Mouse (Mus musculus) cerebellum, adult (tissue): ENCODE results near the gene Homer2.

Source experiments
- ATAC-seq: cut with Nextera tagmentation; 2 replicates; pipeline ENCODE4 v1.9.2; 2017; ENCODE audit warnings: mild to moderate bottlenecking, moderate library complexity, mixed read lengths; ENCODE audit not compliant: insufficient number of reproducible peaks, low FRiP score, low TSS enrichment

Gene Homer2

GRCm38 (mm10) chr7:81656635-81657034 is 50.7 kb downstream of the Homer2 start:
- no peak for ATAC-seq

- peak; percentile 95 for ATAC-seq
Measured at GRCm38 (mm10) chr7:81654946-81655718, 52.2 kb downstream of the Homer2 start.

DNA sequence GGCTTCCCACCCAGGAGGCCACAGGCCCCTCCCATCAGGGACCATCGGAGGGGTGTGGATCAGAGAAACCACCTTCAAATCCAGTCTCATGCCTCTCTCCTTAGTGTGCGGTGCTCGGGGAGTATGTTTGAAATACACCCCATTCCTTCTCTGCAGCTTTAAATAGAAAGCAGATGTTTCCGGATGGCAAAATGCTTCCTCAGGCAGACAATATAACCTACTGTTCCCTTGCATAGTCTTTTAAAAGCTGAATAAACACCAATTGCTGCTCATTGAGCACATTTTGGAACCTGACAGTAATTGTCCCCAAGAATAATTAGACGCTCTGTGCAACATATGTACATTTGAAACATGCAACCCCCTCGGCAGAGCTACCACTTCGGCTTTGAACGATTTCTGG is 53.3 kb downstream of the Homer2 start:
- no peak for ATAC-seq

DNA sequence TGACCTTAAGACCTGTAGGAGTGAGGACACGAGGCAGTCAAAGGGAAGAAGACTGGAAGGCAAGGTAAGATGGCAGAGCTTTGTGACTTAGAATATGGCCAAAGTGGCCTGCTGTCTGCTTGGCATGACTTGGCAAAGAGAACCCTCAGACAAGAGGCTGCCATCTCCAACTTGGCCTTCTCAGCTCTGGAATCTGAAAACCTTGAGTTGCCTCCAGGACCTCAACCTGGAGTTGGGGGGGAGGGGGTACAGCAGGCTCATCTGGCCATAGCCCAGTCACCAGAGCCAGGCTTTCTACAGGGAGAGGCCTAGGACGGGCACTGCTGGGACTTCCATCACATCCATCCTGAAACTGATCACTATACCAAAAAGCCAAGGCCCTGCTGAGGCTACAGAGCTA is 55.0 kb downstream of the Homer2 start:
- ATAC-seq, result no peak

GRCm38 (mm10) chr7:81651284-81651683 is 56.0 kb downstream of the Homer2 start:
- no peak for ATAC-seq

GRCm38 (mm10) chr7:81649270-81649669 is 58.1 kb downstream of the Homer2 start:
- ATAC-seq, result no peak

DNA sequence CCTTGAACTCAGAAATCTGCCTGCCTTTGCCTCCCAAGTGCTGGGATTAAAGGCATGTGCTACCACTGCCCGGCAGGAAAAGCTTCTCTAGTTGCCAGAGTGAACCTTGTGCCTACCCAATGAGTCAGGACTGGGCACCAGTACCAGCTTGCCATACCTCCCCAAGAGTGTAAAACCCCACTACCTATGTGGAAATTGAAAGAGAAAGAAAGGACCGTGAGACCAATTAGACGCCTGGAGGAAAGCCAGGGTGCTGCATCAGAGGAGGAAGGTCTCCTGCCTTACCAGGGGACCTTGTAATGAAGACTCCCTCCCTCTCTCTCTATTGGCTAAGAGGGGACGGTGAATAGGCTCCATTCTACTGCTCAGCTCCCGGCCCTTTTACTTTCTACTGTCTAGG is 59.4 kb downstream of the Homer2 start:
- no peak for ATAC-seq

- peak; percentile 85 for ATAC-seq
Measured at GRCm38 (mm10) chr7:81644551-81645235, 62.6 kb downstream of the Homer2 start.

- ATAC-seq, result no peak
Measured at GRCm38 (mm10) chr7:81641101-81641500, 66.2 kb downstream of the Homer2 start.

DNA sequence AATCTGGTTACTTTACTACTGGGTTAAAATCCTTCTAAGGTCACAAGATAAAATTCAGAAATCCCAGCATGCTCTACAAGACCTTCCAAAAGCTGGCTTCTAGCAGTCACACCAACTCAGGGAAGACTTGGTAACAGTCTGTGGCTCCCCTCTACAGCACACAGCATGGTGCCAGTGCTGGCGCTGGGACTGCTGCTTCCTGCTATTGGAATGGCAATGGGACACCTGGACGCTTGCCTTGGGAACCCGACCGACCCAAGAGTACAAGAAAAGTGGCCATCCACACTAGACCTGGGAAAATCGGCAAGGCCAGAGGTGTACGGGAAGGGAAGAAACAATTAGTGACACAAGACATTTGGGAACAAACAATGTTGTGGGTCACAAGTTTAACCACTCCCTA is 74.7 kb downstream of the Homer2 start:
- ATAC-seq, result no peak

DNA sequence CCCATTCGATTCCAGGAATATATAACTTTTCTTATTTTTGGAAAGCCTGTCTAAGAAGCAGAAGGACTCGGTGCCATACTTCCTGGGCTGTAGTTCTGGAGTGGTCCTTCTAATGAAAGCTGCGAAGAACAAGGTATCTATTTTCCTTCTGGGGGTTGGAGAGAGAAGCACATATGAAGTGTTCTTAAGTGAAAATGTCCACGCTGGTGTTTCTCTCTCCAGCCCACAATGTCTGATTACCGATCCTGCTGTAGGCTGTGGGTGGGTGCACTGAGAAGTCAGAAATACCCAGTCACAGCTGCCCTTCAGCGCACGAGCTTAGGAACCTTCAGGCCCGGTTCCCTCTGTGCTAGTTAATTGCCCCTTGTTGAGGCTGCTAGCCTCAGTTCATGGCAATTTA is 76.1 kb downstream of the Homer2 start:
- ATAC-seq, result no peak

- no peak for ATAC-seq
Measured at GRCm38 (mm10) chr7:81626460-81626859, 80.9 kb downstream of the Homer2 start.

- no peak for ATAC-seq
Measured at GRCm38 (mm10) chr7:81623767-81624166, 83.6 kb downstream of the Homer2 start.

DNA sequence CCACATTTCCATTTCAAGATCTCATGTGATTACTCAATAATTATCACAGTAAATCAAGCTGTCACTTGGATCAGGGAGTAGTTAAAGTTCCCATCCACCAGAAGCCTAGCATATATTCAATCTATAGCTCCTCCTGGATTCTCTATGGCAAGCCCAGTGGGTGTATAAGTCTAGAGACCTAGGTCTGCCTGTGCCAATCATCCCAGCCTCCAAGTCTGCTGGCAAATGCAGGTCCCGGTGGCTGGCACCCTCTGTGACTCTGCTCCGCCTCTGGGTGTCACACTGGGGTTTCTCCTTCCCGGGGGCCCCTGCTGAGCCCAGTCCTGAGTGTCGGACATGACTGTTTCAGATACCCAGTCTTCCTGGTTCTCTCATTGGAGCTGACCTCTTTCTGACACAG is 84.5 kb downstream of the Homer2 start:
- ATAC-seq, result no peak

DNA sequence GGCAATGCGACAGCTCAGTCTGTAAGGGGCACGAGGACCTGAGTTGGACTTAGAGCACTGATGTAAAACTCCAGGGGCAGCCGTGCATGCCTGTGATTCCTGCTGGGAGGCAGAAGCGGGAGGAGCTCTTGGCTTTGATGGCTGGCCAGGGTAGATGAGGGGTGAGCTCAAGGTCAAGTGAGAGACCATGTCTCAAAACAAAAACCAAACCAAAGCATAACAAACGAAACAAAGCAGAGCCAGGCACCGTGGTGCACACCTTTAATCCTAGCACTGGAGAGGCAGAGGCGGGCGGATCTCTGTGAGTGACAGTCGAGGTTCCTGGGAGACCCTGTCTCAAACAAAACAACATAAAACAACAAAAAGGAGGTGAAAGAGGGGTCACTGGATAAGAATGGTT is 92.3 kb downstream of the Homer2 start:
- ATAC-seq, result no peak

GRCm38 (mm10) chr7:81612856-81613635 is 94.3 kb downstream of the Homer2 start:
- ATAC-seq, result no peak

- ATAC-seq, result no peak
Measured at GRCm38 (mm10) chr7:81610125-81610524, 97.2 kb downstream of the Homer2 start.

DNA sequence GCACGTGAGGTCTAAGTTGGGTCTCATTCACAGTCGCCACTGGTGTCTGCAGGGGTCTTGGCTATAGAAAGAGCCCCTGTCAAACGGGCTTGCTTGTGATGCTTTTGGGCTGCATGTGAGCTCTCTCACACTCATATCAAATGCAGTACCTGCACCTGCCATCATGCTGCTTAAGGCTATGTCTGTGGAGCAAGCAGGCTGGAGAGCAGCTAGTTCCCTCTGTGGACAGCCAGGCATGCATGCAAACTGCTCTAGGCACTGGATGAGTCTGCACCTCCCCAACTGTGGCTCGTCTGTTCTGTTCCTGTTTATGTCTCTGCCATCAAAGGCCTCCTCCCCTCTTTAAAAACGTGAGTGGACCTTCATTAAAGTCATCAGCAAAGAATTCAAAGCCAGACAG is 100.9 kb downstream of the Homer2 start:
- no peak for ATAC-seq

DNA sequence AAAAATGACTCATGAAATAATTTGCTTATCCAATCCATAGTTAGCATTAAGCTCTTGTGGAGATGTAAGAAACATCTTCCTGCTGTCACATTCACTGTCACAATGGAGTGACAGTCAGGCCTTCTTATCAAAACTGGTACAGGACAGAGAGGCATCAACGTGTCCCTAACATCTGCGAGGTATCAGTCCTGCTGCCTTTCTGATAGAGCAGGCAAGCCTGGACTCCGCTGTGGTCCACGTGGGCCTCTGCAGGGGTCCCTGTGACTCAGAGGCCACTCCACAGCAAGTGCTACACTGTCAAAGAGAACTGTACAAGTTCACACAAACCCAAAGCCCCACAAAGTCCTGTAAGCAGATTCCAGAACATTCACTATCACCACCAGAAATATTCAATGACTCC is 101.8 kb downstream of the Homer2 start:
- no peak for ATAC-seq

DNA sequence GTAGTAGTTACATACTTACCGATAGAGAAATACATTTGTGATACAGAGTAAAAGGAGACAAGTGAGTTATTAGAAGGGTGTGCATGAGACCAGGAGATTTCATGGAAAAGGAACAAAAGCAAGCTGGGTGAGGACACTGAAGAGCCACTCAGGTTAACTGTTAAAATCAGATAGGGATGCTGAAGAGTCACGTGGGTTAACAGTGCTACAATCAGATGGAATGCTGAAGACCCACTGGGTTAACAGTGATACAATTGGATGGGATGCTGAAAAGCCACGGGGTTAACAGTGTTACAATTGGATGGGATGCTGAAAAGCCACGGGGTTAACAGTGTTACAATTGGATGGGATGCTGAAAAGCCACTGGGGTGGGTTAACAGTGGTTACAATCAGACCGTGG is 102.3 kb downstream of the Homer2 start:
- ATAC-seq, result no peak
